Mouse (Mus musculus) cerebellum, adult 2 months (tissue): ENCODE data around the gene Polr3b.

Source experiments
- CTCF ChIP-seq: fragments of 200-500 bp; IDR thresholded peaks from 2 replicates; pipeline ENCODE4 v1.5.1; 2011; ENCODE audit warnings: low read depth, mild to moderate bottlenecking, control low read depth, low read length, moderate library complexity, borderline replicate concordance; ENCODE audit not compliant: insufficient read depth
- POLR2A ChIP-seq: fragments of 200-500 bp; IDR thresholded peaks from 2 replicates; pipeline ENCODE4 v1.6.1; 2011; ENCODE audit warnings: low read length, control low read depth, borderline replicate concordance; ENCODE audit not compliant: insufficient read depth

- no peak for TF ChIP-seq POLR2A
- no peak for TF ChIP-seq CTCF
These were observed 78.3 kb downstream of the Polr3b start for GRCm38 (mm10) chr10:84700236-84700987.
